Mouse (Mus musculus): ENCODE measurements around the gene Ola1. TPM values are rescaled to one million over a fixed set of nuclear protein-coding genes. Genes with fewer than 3 reads are reported as not detected.

Gene Ola1
- polyA plus RNA-seq, 1 experiment = 8.1 TPM

DNA sequence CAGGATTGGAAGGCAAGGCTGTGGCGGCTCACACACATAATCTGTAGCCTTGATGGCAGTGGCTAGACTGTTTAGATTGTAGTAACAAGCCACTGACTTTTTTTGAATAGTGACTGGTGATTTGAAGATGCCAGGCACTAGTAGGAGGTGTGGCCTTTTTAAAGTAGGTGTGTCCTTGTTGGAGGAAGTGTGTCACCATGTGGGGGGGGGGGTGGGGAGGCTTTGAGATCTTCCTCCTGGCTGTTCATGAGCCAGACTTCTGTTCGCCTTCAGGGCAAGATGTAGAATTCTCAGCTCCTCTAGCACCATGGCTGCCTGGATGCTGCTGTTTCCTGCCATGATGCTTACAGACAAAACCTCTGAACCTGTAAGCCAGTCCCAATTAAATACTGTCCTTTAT lies 136.9 kb downstream of the Ola1 start:
- TF ChIP-seq CTCF (IDR thresholded peaks at IDR 0.05; ENCODE audit: control insufficient read depth, insufficient read depth, insufficient replicate concordance, low read depth, low read length) (no peak), POLR2A (IDR thresholded peaks at IDR 0.05; ENCODE audit: control insufficient read depth, low read depth, low read length) (no peak)
- Histone ChIP-seq H3K4me3 (ENCODE audit: control insufficient read depth, low read depth, low read length) (peak overlapping the region; percentile 72), H3K27me3 (ENCODE audit: control insufficient read depth, insufficient read depth, low read length) (no peaks in the 10 kb centered on the region), H3K4me1 (ENCODE audit: control insufficient read depth, insufficient read depth, low read length) (peaks cover 20% of the 10 kb centered on the region), H3K36me3 (ENCODE audit: control insufficient read depth, insufficient read depth, low read length) (no peaks in the 10 kb centered on the region), H3K27ac (ENCODE audit: control insufficient read depth, insufficient read depth, low read depth, low read length) (no peak overlapping the region)

- no peaks in the 10 kb centered on the region for H3K36me3 ChIP-seq (ENCODE audit: control insufficient read depth, insufficient read depth, low read length)
- TF ChIP-seq CTCF (IDR thresholded peaks at IDR 0.05; ENCODE audit: control insufficient read depth, insufficient read depth, insufficient replicate concordance, low read depth, low read length) (no peak), POLR2A (IDR thresholded peaks at IDR 0.05; ENCODE audit: control insufficient read depth, low read depth, low read length) (no peak)
- H3K27me3 ChIP-seq (ENCODE audit: control insufficient read depth, insufficient read depth, low read length) = no peaks in the 10 kb centered on the region
- H3K4me3 ChIP-seq (ENCODE audit: control insufficient read depth, low read depth, low read length) = peak overlapping the region; percentile 93
- H3K27ac ChIP-seq (ENCODE audit: control insufficient read depth, insufficient read depth, low read depth, low read length) = no peak overlapping the region
- peaks cover 20% of the 10 kb centered on the region for H3K4me1 ChIP-seq (ENCODE audit: control insufficient read depth, insufficient read depth, low read length)
These were observed 138.6 kb downstream of the Ola1 start for GRCm38 (mm10) chr2:73080084-73080483.

- Histone ChIP-seq H3K4me3 (ENCODE audit: control insufficient read depth, low read depth, low read length) (peak overlapping the region; percentile 93), H3K36me3 (ENCODE audit: control insufficient read depth, insufficient read depth, low read length) (no peaks in the 10 kb centered on the region), H3K27me3 (ENCODE audit: control insufficient read depth, insufficient read depth, low read length) (no peaks in the 10 kb centered on the region), H3K27ac (ENCODE audit: control insufficient read depth, insufficient read depth, low read depth, low read length) (peak overlapping the region; percentile 54; the same call in 1 of the 2 replicates), H3K4me1 (ENCODE audit: control insufficient read depth, insufficient read depth, low read length) (peaks cover 20% of the 10 kb centered on the region)
- TF ChIP-seq CTCF (IDR thresholded peaks at IDR 0.05; ENCODE audit: control insufficient read depth, insufficient read depth, insufficient replicate concordance, low read depth, low read length) = no peak
- no peak for TF ChIP-seq POLR2A (IDR thresholded peaks at IDR 0.05; ENCODE audit: control insufficient read depth, low read depth, low read length)
These were observed 139.4 kb downstream of the Ola1 start for GRCm38 (mm10) chr2:73079311-73079710.

- no peak overlapping the region for H3K4me3 ChIP-seq (ENCODE audit: control insufficient read depth, low read depth, low read length)
- no peaks in the 10 kb centered on the region for H3K27me3 ChIP-seq (ENCODE audit: control insufficient read depth, insufficient read depth, low read length)
- H3K36me3 ChIP-seq (ENCODE audit: control insufficient read depth, insufficient read depth, low read length) = no peaks in the 10 kb centered on the region
- H3K4me1 ChIP-seq (ENCODE audit: control insufficient read depth, insufficient read depth, low read length) = peaks cover 2% of the 10 kb centered on the region; the same call in 1 of the 2 replicates
- no peak overlapping the region for H3K27ac ChIP-seq (ENCODE audit: control insufficient read depth, insufficient read depth, low read depth, low read length)
- TF ChIP-seq POLR2A (IDR thresholded peaks at IDR 0.05; ENCODE audit: control insufficient read depth, low read depth, low read length) (no peak), CTCF (IDR thresholded peaks at IDR 0.05; ENCODE audit: control insufficient read depth, insufficient read depth, insufficient replicate concordance, low read depth, low read length) (no peak)
These were observed 144.8 kb downstream of the Ola1 start for GRCm38 (mm10) chr2:73073811-73074472.

GRCm38 (mm10) chr2:73071201-73071600 lies 147.5 kb downstream of the Ola1 start:
- Histone ChIP-seq H3K4me3 (ENCODE audit: control insufficient read depth, low read depth, low read length) (no peak overlapping the region), H3K27ac (ENCODE audit: control insufficient read depth, insufficient read depth, low read depth, low read length) (no peak overlapping the region), H3K36me3 (ENCODE audit: control insufficient read depth, insufficient read depth, low read length) (no peaks in the 10 kb centered on the region), H3K4me1 (ENCODE audit: control insufficient read depth, insufficient read depth, low read length) (no peaks in the 10 kb centered on the region; the same call in 1 of the 2 replicates), H3K27me3 (ENCODE audit: control insufficient read depth, insufficient read depth, low read length) (no peaks in the 10 kb centered on the region)
- TF ChIP-seq CTCF (IDR thresholded peaks at IDR 0.05; ENCODE audit: control insufficient read depth, insufficient read depth, insufficient replicate concordance, low read depth, low read length) = no peak
- no peak for TF ChIP-seq POLR2A (IDR thresholded peaks at IDR 0.05; ENCODE audit: control insufficient read depth, low read depth, low read length)

GRCm38 (mm10) chr2:73070449-73071076 lies 148.2 kb downstream of the Ola1 start:
- Histone ChIP-seq H3K4me3 (ENCODE audit: control insufficient read depth, low read depth, low read length) (no peak overlapping the region), H3K4me1 (ENCODE audit: control insufficient read depth, insufficient read depth, low read length) (no peaks in the 10 kb centered on the region; the same call in 1 of the 2 replicates), H3K27ac (ENCODE audit: control insufficient read depth, insufficient read depth, low read depth, low read length) (no peak overlapping the region), H3K36me3 (ENCODE audit: control insufficient read depth, insufficient read depth, low read length) (no peaks in the 10 kb centered on the region), H3K27me3 (ENCODE audit: control insufficient read depth, insufficient read depth, low read length) (no peaks in the 10 kb centered on the region)
- TF ChIP-seq POLR2A (IDR thresholded peaks at IDR 0.05; ENCODE audit: control insufficient read depth, low read depth, low read length) = no peak
- no peak for TF ChIP-seq CTCF (IDR thresholded peaks at IDR 0.05; ENCODE audit: control insufficient read depth, insufficient read depth, insufficient replicate concordance, low read depth, low read length)

DNA sequence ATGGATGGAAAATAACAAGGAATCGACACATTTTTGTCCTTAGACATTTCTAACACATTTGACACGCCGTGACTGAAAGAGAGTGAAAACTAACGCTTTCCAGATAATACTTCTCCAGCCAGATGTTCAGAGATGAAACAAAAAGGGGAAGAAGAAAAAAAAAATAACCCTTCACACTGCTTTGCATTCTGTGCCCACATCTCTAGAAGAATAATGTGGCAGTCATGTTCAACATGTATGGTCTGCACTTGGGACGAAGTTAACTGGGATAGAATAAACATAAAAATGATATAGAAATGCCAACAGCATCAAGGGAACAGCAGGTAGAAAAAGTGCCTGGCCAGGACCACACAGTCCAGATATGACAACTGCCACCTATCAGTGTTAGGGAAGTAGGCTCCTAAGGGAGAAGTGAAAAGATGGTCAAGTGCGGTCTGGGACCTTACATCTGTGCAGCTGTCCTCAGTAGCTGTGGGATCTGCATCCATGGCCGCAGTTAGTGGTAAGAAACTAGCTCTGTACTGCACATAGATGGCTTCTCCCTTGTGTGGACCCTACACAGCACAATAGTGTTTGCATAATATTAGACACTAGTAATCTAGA lies 149.4 kb downstream of the Ola1 start:
- TF ChIP-seq POLR2A (IDR thresholded peaks at IDR 0.05; ENCODE audit: control insufficient read depth, low read depth, low read length) (no peak), CTCF (IDR thresholded peaks at IDR 0.05; ENCODE audit: control insufficient read depth, insufficient read depth, insufficient replicate concordance, low read depth, low read length) (no peak)
- Histone ChIP-seq H3K4me1 (ENCODE audit: control insufficient read depth, insufficient read depth, low read length) (no peaks in the 10 kb centered on the region; the same call in 1 of the 2 replicates), H3K27ac (ENCODE audit: control insufficient read depth, insufficient read depth, low read depth, low read length) (no peak overlapping the region), H3K4me3 (ENCODE audit: control insufficient read depth, low read depth, low read length) (no peak overlapping the region), H3K27me3 (ENCODE audit: control insufficient read depth, insufficient read depth, low read length) (no peaks in the 10 kb centered on the region), H3K36me3 (ENCODE audit: control insufficient read depth, insufficient read depth, low read length) (no peaks in the 10 kb centered on the region)

Measured in testis, adult 2 months (tissue).